Mouse (Mus musculus) ovary, adult 10 weeks (tissue): ENCODE measurements around the gene Bche. TPM values are rescaled to one million over a fixed set of nuclear protein-coding genes. Genes with fewer than 3 reads are reported as not detected.

ENCODE experiments used
- polyA plus RNA-seq: library from polyadenylated mRNA; stranded (reverse); fragments of 350-450 nt; fragmentation: Illumina TruSeq; extraction: RNeasy Lipid Tissue Mini Kit (QIAGEN cat#74804); gene quantifications from one replicate; pipeline ENCODE4 v1.2.3, GENCODE M21; 2014

Bche gene
- 120 TPM for polyA plus RNA-seq

GRCm38 (mm10) chr3:73708410-73708714 lies at the start of gene Bche:
Gene Bche, minus strand, starts transcription at chr3:73708415.

